In the genomic region with DNA sequence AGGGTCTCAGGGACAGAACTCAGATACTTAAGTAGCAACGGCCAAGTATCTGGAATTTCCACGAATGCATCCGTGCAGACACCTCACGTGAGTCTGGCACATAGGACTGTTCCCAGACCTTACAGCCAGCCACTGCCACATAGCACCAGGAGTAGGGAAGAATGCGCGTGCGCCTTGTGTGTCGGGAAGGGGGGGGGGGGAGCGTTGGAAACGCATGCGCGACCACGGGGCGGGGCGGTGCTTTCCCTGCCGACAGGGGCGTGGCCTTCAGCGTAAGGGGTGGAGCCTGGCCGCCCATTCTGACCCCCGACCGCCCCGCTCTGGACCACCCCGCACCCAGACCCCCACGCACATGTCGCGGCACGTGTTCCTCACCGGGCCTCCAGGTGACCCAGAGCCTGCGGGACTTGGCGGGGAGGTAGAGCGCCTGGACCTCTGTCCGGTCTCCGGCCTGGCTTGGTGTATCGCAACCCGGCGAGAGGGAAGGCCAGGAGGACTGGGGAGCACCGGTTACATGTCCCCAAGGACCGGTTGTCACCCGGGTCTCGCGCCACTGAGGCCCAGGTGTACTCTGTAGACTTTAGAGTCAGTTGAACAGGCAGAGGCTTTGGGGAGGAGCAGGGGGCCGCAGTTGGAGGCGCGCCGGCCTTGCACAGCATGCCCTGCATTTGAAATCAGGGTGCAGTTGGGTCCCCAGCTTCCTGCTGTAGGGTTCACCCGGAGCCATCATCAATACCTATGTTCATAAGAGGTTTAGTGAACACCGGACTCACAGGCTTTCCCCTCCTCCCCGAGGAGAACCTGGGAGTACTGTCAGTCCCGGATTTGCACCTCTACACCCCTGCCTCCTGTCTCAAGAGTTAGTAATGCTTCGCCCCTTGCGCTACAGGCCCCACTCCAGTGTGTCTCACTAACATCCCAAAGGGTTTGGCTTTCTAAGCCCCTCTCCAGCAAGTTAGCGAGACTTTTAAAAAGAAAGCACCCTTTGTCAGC, we compare ENCODE assay signal across 8 mouse cellular contexts. TPM values are rescaled to one million over a fixed set of nuclear protein-coding genes. Genes with fewer than 3 reads are reported as not detected.
DNase-seq lines count a peak whose midpoint lies in the region; ATAC-seq and TF ChIP-seq lines count a peak whose summit lies in the region.

No protein-coding gene starts in this region.

- H3K9me3 ChIP-seq in lung, embryonic 14.5 days (ENCODE audit: low read depth, low read length), result no peaks in the 10 kb centered on the region

- no peaks in the 10 kb centered on the region; the same call in 1 of the 2 replicates for H3K36me3 ChIP-seq in lung, embryonic 14.5 days (ENCODE audit: insufficient read depth)

- ATAC-seq in hematopoietic stem cell, adult 5-6 weeks (replicated peaks in 1 of 2; ENCODE audit: insufficient read depth in 1 of 2, low FRiP score in 2 of 2, low TSS enrichment in 1 of 2, low read depth in 1 of 2, poor library complexity in 2 of 2, severe bottlenecking in 2 of 2), result peak; percentile 71 to 81
- ATAC-seq in lung, embryonic 14.5 days (ENCODE audit: insufficient read depth), result peak; percentile 93
- ATAC-seq in neutrophil, adult 5-6 weeks (ENCODE audit: extremely low read depth, insufficient number of reproducible peaks, low FRiP score, poor library complexity, severe bottlenecking), result peak; percentile 44

- TF ChIP-seq POLR2A in cerebellum, adult 2 months (IDR thresholded peaks at IDR 0.05; ENCODE audit: borderline replicate concordance, insufficient read depth, low read length), result peak; percentile 63; the same call in 1 of the 2 replicates

- peak overlapping the region; percentile 66 for H3K27ac ChIP-seq in cerebellum, adult 2 months (ENCODE audit: insufficient read depth, low read length)
- peak overlapping the region; percentile 19; the same call in 1 of the 2 replicates for H3K27ac ChIP-seq in lung, embryonic 14.5 days (ENCODE audit: low read depth)

- peak overlapping the region; percentile 80 for H3K4me2 ChIP-seq in lung, embryonic 14.5 days

- no peaks in the 10 kb centered on the region for H3K27me3 ChIP-seq in cerebellum, adult 2 months (ENCODE audit: control insufficient read depth, insufficient read depth, low read length)
- no peaks in the 10 kb centered on the region for H3K27me3 ChIP-seq in lung, embryonic 14.5 days (ENCODE audit: insufficient read depth, low read length)

- TF ChIP-seq CTCF in cerebellum, adult 2 months (IDR thresholded peaks at IDR 0.05; ENCODE audit: borderline replicate concordance, insufficient read depth, low read depth, low read length), result no peak
- no peak for TF ChIP-seq CTCF in lung, embryonic 14.5 days (IDR thresholded peaks at IDR 0.05; ENCODE audit: low read depth)

- peak overlapping the region; percentile 69 for H3K4me3 ChIP-seq in cerebellum, adult 2 months (replicated peaks; ENCODE audit: insufficient read depth, low read depth, low read length)
- peak overlapping the region; percentile 63 for H3K4me3 ChIP-seq in lung, embryonic 14.5 days (ENCODE audit: low read depth, low read length)

- H3K4me1 ChIP-seq in cerebellum, adult 2 months (ENCODE audit: control insufficient read depth, insufficient read depth, low read length), result no peaks in the 10 kb centered on the region
- H3K4me1 ChIP-seq in lung, embryonic 14.5 days (ENCODE audit: insufficient read depth), result peaks cover 4% of the 10 kb centered on the region; the same call in 1 of the 2 replicates

- H3K9ac ChIP-seq in lung, embryonic 14.5 days, result peak overlapping the region; percentile 66

- DNase-seq in MEL-GATA-1-ER (ENCODE audit: extremely low read depth, low read depth), result peak; percentile 55
- peak; percentile 86 to 93 for DNase-seq in cerebellum, adult 2 months
- DNase-seq in forelimb bud, embryonic 11.5 days (ENCODE audit: low read depth, low spot score), result peak; percentile 88
- DNase-seq in layer of hippocampus, adult 8-10 months (ENCODE audit: low spot score in 2 of 2), result peak; percentile 63 to 82
- DNase-seq in lung, embryonic 14.5 days, result peak; percentile 95
- peak; percentile 86 for DNase-seq in testis, postnatal 14 days (ENCODE audit: low spot score)

- 6% methylated on average over 49 of the region's 52 CpGs for WGBS in cerebellum, adult 2 months
- WGBS in lung, embryonic 14.5 days, result 5% methylated on average over 49 of the region's 52 CpGs

RNA-seq across cellular contexts. Expression of gene Ntpcr, which starts 4.5 kb away (rescaled TPM):
- 46.1 and 47.3 TPM in 2 replicates for polyA plus RNA-seq in cerebellum, adult 2 months (2012; rRNA removed)
- total RNA-seq in hematopoietic stem cell, adult 5-6 weeks (2017), result 26.7 and 31.9 TPM in 2 replicates
- 10 to 100 TPM; 23.5 to 26.0 (median 24.0) TPM for total RNA-seq in layer of hippocampus, adult 8-10 months (2022)
- polyA plus RNA-seq in lung, embryonic 14.5 days (2014; fragmentation: Nextera tagmentation; extraction: Ambion mirVana), result 33.0 TPM in 2 replicates
- total RNA-seq in neutrophil, adult 5-6 weeks (2017), result 9.1 and 10.0 TPM in 2 replicates

Comparison
In these comparisons a context has a peak if more than half of its experiments do, and no peak if none do; other contexts are left out.
1. Peak in every context shown above with its lines: DNase-seq, ATAC-seq, H3K4me3 ChIP-seq and H3K27ac ChIP-seq.